Mouse (Mus musculus) lung, adult 2 months (tissue): Measurements from ENCODE around the gene Zxdc.

Source experiments
- CTCF ChIP-seq: fragments of 200-500 bp; IDR thresholded peaks from 2 replicates; pipeline ENCODE4 v1.5.1; 2011; ENCODE audit warnings: mild to moderate bottlenecking, low read length, control low read depth; ENCODE audit not compliant: insufficient read depth
- POLR2A ChIP-seq: fragments of 200-500 bp; IDR thresholded peaks from 2 replicates; pipeline ENCODE4 v1.6.1; 2011; ENCODE audit warnings: low read depth, mild to moderate bottlenecking, control low read depth, low read length, borderline replicate concordance; ENCODE audit errors: extremely low read depth

- TF ChIP-seq CTCF = no peak
- TF ChIP-seq POLR2A = no peak
Measured at GRCm38 (mm10) chr6:90397291-90397690, 28.0 kb downstream of the Zxdc start.
